Mouse (Mus musculus): Measurements from ENCODE around the gene Galntl6. TPM values are rescaled to one million over a fixed set of nuclear protein-coding genes. Genes with fewer than 3 reads are reported as not detected.

Galntl6 gene
- polyA plus RNA-seq, 1 experiment from 2014 or later = 0.20 TPM

DNA sequence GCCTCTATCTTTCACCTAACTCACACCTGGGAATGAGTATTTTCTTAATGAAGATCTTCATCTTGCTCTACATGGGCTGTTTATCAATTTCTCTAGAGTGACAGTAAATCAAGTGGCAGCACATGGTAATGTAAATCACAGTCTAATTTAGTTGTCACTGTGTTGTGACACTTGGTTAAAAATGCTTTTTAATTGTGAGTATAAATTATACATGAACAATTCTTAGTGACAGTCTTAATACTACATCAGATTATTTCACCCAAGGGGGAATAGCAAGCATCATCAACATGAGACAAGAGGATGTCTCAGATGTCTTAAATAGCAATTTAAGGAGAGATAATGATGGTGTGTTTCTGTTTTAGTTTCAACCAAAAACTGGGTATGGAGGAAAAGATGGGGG is 88.1 kb downstream of the Galntl6 start:
- no peak overlapping the region for H3K4me2 ChIP-seq
- no peak overlapping the region for H3K4me3 ChIP-seq
- ATAC-seq = no peak
- H3K36me3 ChIP-seq = no peaks in the 10 kb centered on the region
- no peaks in the 10 kb centered on the region for H3K9me3 ChIP-seq (replicated peaks)
- no peak overlapping the region for H3K27ac ChIP-seq
- H3K9ac ChIP-seq = no peak overlapping the region
- H3K27me3 ChIP-seq (replicated peaks) = no peaks in the 10 kb centered on the region
- no peaks in the 10 kb centered on the region for H3K4me1 ChIP-seq

GRCm38 (mm10) chr8:58805190-58805589 is 107.2 kb downstream of the Galntl6 start:
- ATAC-seq = no peak

DNA sequence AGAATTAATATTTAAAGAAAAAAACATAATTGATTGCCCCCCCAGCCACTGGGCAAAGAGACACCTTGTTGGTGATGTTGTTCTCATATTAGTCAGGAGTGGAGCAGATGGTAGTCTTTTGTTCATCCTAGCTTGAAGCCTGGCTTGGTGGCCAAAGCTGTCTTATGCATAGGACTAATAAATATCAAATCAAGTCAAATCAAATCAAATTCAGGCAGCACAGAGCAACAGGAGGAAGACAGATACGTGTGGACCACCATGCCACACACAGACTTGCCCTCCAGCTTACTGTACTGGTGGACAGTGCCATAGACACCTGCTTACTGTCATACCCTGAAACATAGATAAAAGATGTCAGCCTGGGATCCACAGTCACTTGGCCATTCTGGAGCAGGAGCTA is 110.6 kb downstream of the Galntl6 start:
- ATAC-seq = no peak
- Histone ChIP-seq H3K27ac (no peak overlapping the region), H3K4me2 (no peak overlapping the region), H3K4me3 (no peak overlapping the region), H3K36me3 (no peaks in the 10 kb centered on the region), H3K9me3 (replicated peaks) (no peaks in the 10 kb centered on the region), H3K9ac (no peak overlapping the region), H3K27me3 (replicated peaks) (no peaks in the 10 kb centered on the region), H3K4me1 (no peaks in the 10 kb centered on the region)
- WGBS (ENCODE audit: insufficient replicate concordance) = 46% methylated on average over 1 of the region's 1 CpGs

More at GRCm38 (mm10) chr8:58805190-58805589, 107.2 kb downstream of the Galntl6 start:
- Histone ChIP-seq H3K4me2 (no peak overlapping the region), H3K9ac (no peak overlapping the region), H3K9me3 (replicated peaks) (no peaks in the 10 kb centered on the region), H3K4me1 (no peaks in the 10 kb centered on the region), H3K4me3 (no peak overlapping the region), H3K27ac (no peak overlapping the region), H3K36me3 (no peaks in the 10 kb centered on the region), H3K27me3 (replicated peaks) (no peaks in the 10 kb centered on the region)

DNA sequence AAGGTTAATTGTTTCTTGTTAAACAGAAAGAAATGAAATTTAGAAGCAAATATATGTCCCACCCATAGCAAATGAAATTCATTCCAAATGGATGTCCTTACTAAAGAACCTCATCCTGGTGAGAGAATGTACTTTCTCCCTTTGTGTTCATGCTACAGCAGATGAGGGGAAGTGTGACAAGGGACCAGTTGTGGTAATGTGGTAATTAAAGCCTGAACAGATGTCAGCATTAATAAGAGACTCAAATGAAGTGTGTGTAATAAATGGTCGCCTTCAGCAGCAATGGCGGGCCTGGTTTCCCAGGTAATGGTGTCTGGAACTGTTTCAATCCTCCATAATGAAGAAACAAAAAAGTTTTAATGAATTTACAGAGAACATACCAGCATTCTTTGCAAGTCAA is 158.7 kb downstream of the Galntl6 start:
- Histone ChIP-seq H3K27ac (no peak overlapping the region), H3K36me3 (no peaks in the 10 kb centered on the region), H3K27me3 (replicated peaks) (no peaks in the 10 kb centered on the region), H3K4me2 (no peak overlapping the region), H3K4me3 (no peak overlapping the region), H3K9me3 (replicated peaks) (no peaks in the 10 kb centered on the region), H3K4me1 (no peaks in the 10 kb centered on the region), H3K9ac (no peak overlapping the region)
- WGBS (ENCODE audit: insufficient replicate concordance) = 70% methylated on average over 2 of the region's 2 CpGs
- no peak for ATAC-seq

- Histone ChIP-seq H3K4me2 (no peak overlapping the region), H3K27me3 (replicated peaks) (no peaks in the 10 kb centered on the region), H3K9me3 (replicated peaks) (no peaks in the 10 kb centered on the region), H3K36me3 (no peaks in the 10 kb centered on the region), H3K4me3 (no peak overlapping the region), H3K4me1 (no peaks in the 10 kb centered on the region), H3K9ac (no peak overlapping the region), H3K27ac (no peak overlapping the region)
- ATAC-seq = no peak
- 89% methylated on average over 3 of the region's 3 CpGs for WGBS (ENCODE audit: insufficient replicate concordance)
Measured at GRCm38 (mm10) chr8:58737963-58738362, 174.5 kb downstream of the Galntl6 start.

GRCm38 (mm10) chr8:58691761-58692160 is 220.7 kb downstream of the Galntl6 start:
- no peak overlapping the region for H3K4me2 ChIP-seq
- ATAC-seq = no peak
- no peak overlapping the region for H3K4me3 ChIP-seq
- no peaks in the 10 kb centered on the region for H3K36me3 ChIP-seq
- H3K4me1 ChIP-seq = no peaks in the 10 kb centered on the region
- H3K9ac ChIP-seq = no peak overlapping the region
- H3K27me3 ChIP-seq (replicated peaks) = no peaks in the 10 kb centered on the region
- no peaks in the 10 kb centered on the region for H3K9me3 ChIP-seq (replicated peaks)
- H3K27ac ChIP-seq = no peak overlapping the region
- WGBS (ENCODE audit: insufficient replicate concordance) = 65% methylated on average over 3 of the region's 3 CpGs

DNA sequence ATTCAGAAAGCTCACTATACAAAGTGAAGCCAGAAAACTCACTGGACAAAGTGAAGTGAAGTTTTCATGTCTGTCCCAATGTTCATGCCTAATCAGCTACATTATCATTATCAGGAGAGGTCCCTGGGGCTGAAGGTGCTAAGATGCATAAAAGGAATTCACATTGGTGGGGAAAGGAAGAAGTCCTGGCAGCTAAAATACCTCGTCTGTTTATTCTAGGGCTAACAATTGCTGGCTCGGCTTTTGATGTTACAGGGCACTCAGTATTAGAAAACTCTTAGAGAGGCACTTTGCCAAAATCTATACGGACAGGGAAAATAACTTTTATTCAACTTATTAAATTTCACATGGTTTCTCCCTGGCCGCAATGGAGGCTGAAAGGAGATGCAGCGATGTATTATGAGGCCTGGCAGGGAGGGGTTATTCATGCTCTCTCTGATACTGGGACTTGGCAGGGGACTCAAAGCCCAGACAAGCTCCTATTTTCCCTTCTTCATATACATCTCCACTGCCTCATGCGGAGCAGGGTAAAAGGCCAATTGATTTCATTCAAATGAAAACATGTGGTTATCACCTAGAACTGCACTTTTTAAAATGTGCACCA is 234.5 kb downstream of the Galntl6 start:
- Histone ChIP-seq H3K4me2 (no peak overlapping the region), H3K36me3 (no peaks in the 10 kb centered on the region), H3K4me1 (no peaks in the 10 kb centered on the region), H3K4me3 (no peak overlapping the region), H3K27me3 (replicated peaks) (no peaks in the 10 kb centered on the region), H3K27ac (no peak overlapping the region), H3K9me3 (replicated peaks) (no peaks in the 10 kb centered on the region), H3K9ac (no peak overlapping the region)
- WGBS (ENCODE audit: insufficient replicate concordance) = 60% methylated on average over 6 of the region's 6 CpGs
- no peak for ATAC-seq

GRCm38 (mm10) chr8:58669075-58669474 is 243.4 kb downstream of the Galntl6 start:
- 66% methylated on average over 2 of the region's 2 CpGs for WGBS (ENCODE audit: insufficient replicate concordance)
- H3K27me3 ChIP-seq (replicated peaks) = no peaks in the 10 kb centered on the region
- H3K9ac ChIP-seq = no peak overlapping the region
- H3K36me3 ChIP-seq = no peaks in the 10 kb centered on the region
- no peak for ATAC-seq
- no peaks in the 10 kb centered on the region for H3K4me1 ChIP-seq
- H3K4me2 ChIP-seq = no peak overlapping the region
- H3K27ac ChIP-seq = no peak overlapping the region
- no peak overlapping the region for H3K4me3 ChIP-seq
- H3K9me3 ChIP-seq (replicated peaks) = no peaks in the 10 kb centered on the region

- ATAC-seq = no peak
- Histone ChIP-seq H3K4me1 (no peaks in the 10 kb centered on the region), H3K9ac (no peak overlapping the region), H3K4me3 (no peak overlapping the region), H3K36me3 (no peaks in the 10 kb centered on the region), H3K4me2 (no peak overlapping the region), H3K27me3 (replicated peaks) (no peaks in the 10 kb centered on the region), H3K9me3 (replicated peaks) (no peaks in the 10 kb centered on the region), H3K27ac (no peak overlapping the region)
Measured at GRCm38 (mm10) chr8:58660019-58660418, 252.4 kb downstream of the Galntl6 start.

GRCm38 (mm10) chr8:58655631-58656030 is 256.8 kb downstream of the Galntl6 start:
- H3K9me3 ChIP-seq (replicated peaks) = no peaks in the 10 kb centered on the region
- no peak overlapping the region for H3K4me2 ChIP-seq
- H3K4me3 ChIP-seq = no peak overlapping the region
- WGBS (ENCODE audit: insufficient replicate concordance) = 56% methylated on average over 4 of the region's 4 CpGs
- no peaks in the 10 kb centered on the region for H3K27me3 ChIP-seq (replicated peaks)
- ATAC-seq = no peak
- H3K27ac ChIP-seq = no peak overlapping the region
- no peaks in the 10 kb centered on the region for H3K36me3 ChIP-seq
- H3K9ac ChIP-seq = no peak overlapping the region
- H3K4me1 ChIP-seq = no peaks in the 10 kb centered on the region

DNA sequence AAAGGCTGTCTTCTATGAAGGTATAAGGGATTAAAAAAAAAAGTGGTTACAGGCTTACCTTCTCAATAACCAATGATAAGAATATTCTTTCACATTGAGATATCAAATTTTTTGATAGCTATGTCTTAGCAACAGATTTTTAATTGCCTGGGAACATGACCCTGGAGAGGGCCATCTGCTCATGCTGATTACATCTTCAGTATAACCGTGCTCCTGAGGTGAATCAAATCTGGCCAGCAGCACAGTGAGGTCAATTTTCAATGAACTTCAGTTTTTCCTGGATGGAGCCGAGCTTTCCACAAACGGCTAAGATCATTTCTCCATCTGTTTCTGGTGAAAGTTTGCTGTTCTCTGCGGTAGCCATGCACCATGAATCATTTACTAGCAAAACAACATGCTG is 306.0 kb downstream of the Galntl6 start:
- no peaks in the 10 kb centered on the region for H3K9me3 ChIP-seq (replicated peaks)
- H3K4me2 ChIP-seq = no peak overlapping the region
- no peaks in the 10 kb centered on the region for H3K27me3 ChIP-seq (replicated peaks)
- no peak overlapping the region for H3K9ac ChIP-seq
- WGBS (ENCODE audit: insufficient replicate concordance) = 57% methylated on average over 4 of the region's 4 CpGs
- H3K4me3 ChIP-seq = no peak overlapping the region
- H3K36me3 ChIP-seq = no peaks in the 10 kb centered on the region
- ATAC-seq = no peak
- no peaks in the 10 kb centered on the region for H3K4me1 ChIP-seq
- no peak overlapping the region for H3K27ac ChIP-seq

DNA sequence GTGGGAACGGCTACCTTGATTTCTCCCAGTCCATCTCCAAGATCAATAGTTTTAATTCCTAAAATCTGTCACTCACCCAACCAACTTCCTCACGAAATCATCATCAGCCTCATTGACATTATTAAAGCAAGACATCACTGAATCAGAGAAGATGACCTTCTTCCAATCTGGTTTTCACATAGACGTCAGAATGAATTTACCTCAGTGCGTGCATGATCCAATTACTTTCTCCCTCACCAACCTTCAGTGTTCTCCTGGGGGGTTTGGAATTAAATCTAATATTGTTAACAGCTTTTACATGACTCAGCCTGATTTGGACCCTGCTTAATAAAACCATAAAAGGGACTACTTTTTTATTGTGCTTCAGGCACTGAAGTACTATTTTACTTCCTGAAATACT is 307.7 kb downstream of the Galntl6 start:
- Histone ChIP-seq H3K9me3 (replicated peaks) (no peaks in the 10 kb centered on the region), H3K36me3 (no peaks in the 10 kb centered on the region), H3K4me1 (no peaks in the 10 kb centered on the region), H3K9ac (no peak overlapping the region), H3K27ac (no peak overlapping the region), H3K4me3 (no peak overlapping the region), H3K27me3 (replicated peaks) (no peaks in the 10 kb centered on the region), H3K4me2 (no peak overlapping the region)
- ATAC-seq = no peak
- 66% methylated on average over 4 of the region's 4 CpGs for WGBS (ENCODE audit: insufficient replicate concordance)

DNA sequence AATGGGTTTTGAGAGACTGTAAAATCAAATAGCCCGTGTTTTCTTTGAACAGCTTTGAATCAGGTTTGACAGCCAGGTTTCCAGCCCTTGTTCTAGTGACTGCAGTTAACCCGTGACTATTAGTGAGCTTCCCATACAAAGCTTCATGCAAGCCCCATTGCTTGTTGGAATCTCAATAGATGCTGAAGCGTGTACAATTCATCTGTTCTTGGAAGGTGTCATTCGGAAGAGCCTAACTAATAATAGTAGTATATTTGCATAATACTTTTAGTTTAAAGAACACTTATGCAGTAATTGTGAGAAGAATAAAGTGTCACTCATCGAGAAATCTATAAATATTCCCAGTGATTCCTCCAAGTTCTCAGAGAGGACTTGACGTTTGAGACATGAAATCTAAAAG is 314.6 kb downstream of the Galntl6 start:
- Histone ChIP-seq H3K36me3 (no peaks in the 10 kb centered on the region), H3K4me3 (no peak overlapping the region), H3K27ac (no peak overlapping the region), H3K4me2 (no peak overlapping the region), H3K9ac (no peak overlapping the region), H3K27me3 (replicated peaks) (no peaks in the 10 kb centered on the region), H3K4me1 (no peaks in the 10 kb centered on the region), H3K9me3 (replicated peaks) (no peaks in the 10 kb centered on the region)
- ATAC-seq = no peak
- WGBS (ENCODE audit: insufficient replicate concordance) = 66% methylated on average over 6 of the region's 6 CpGs
